Mouse (Mus musculus): ENCODE data around the gene Rin2. TPM values are rescaled to one million over a fixed set of nuclear protein-coding genes. Genes with fewer than 3 reads are reported as not detected.

Rin2 gene
- polyA plus RNA-seq, 1 experiment from 2014 or later = 16.9 TPM

GRCm38 (mm10) chr2:145737196-145737595, 62.2 kb downstream of the Rin2 start:
- H3K4me3 ChIP-seq (ENCODE audit: low read length) = no peak overlapping the region
- H3K4me1 ChIP-seq (ENCODE audit: control insufficient read depth, insufficient read depth, low read length) = no peaks in the 10 kb centered on the region
- no peak overlapping the region for H3K27ac ChIP-seq (ENCODE audit: low read length)
- ATAC-seq = peak; percentile 40; the same call in 1 of the 2 replicates
- H3K9me3 ChIP-seq (ENCODE audit: control insufficient read depth, low read length) = no peaks in the 10 kb centered on the region
- H3K9ac ChIP-seq (ENCODE audit: low read depth, low read length) = no peak overlapping the region
- no peak overlapping the region for H3K4me2 ChIP-seq (ENCODE audit: low read depth, low read length)
- WGBS = 46% methylated on average over 5 of the region's 5 CpGs
- no peaks in the 10 kb centered on the region for H3K36me3 ChIP-seq (ENCODE audit: control insufficient read depth, insufficient read depth, low read length)
- no peaks in the 10 kb centered on the region for H3K27me3 ChIP-seq (replicated peaks; ENCODE audit: control insufficient read depth, insufficient read depth, low read length)

DNA sequence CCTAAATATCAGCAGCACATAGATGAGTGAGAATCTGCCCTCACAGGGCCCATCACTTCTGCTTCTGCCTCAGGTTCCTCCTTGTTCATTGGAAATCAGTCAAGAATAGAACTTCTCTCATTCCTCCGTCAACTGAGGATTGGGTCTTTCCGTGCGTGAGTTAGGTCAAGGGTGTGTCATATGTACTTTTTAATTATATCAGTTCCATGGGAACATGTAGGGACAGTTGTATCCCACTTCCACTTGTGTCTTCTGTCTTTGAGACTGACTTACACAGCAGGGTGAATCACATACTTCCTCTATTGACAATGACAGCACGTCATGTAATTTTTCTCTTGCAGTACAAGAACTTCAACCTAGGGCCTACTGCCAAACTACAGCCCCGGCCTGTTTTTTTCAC, 65.7 kb downstream of the Rin2 start:
- no peak overlapping the region for H3K4me3 ChIP-seq (ENCODE audit: low read length)
- H3K27me3 ChIP-seq (replicated peaks; ENCODE audit: control insufficient read depth, insufficient read depth, low read length) = no peaks in the 10 kb centered on the region
- no peaks in the 10 kb centered on the region for H3K9me3 ChIP-seq (ENCODE audit: control insufficient read depth, low read length)
- no peak for ATAC-seq
- no peak overlapping the region for H3K4me2 ChIP-seq (ENCODE audit: low read depth, low read length)
- no peaks in the 10 kb centered on the region for H3K4me1 ChIP-seq (ENCODE audit: control insufficient read depth, insufficient read depth, low read length)
- no peaks in the 10 kb centered on the region for H3K36me3 ChIP-seq (ENCODE audit: control insufficient read depth, insufficient read depth, low read length)
- no peak overlapping the region for H3K27ac ChIP-seq (ENCODE audit: low read length)
- no peak overlapping the region for H3K9ac ChIP-seq (ENCODE audit: low read depth, low read length)
- 89% methylated on average over 5 of the region's 5 CpGs for WGBS

GRCm38 (mm10) chr2:145742795-145743710, 68.0 kb downstream of the Rin2 start:
- H3K4me3 ChIP-seq (ENCODE audit: low read length) = no peak overlapping the region
- no peak overlapping the region for H3K4me2 ChIP-seq (ENCODE audit: low read depth, low read length)
- no peaks in the 10 kb centered on the region for H3K36me3 ChIP-seq (ENCODE audit: control insufficient read depth, insufficient read depth, low read length)
- no peak for ATAC-seq
- H3K9me3 ChIP-seq (ENCODE audit: control insufficient read depth, low read length) = no peaks in the 10 kb centered on the region
- no peak overlapping the region for H3K27ac ChIP-seq (ENCODE audit: low read length)
- H3K27me3 ChIP-seq (replicated peaks; ENCODE audit: control insufficient read depth, insufficient read depth, low read length) = no peaks in the 10 kb centered on the region
- WGBS = 70% methylated on average over 13 of the region's 13 CpGs
- no peak overlapping the region for H3K9ac ChIP-seq (ENCODE audit: low read depth, low read length)
- no peaks in the 10 kb centered on the region for H3K4me1 ChIP-seq (ENCODE audit: control insufficient read depth, insufficient read depth, low read length)

DNA sequence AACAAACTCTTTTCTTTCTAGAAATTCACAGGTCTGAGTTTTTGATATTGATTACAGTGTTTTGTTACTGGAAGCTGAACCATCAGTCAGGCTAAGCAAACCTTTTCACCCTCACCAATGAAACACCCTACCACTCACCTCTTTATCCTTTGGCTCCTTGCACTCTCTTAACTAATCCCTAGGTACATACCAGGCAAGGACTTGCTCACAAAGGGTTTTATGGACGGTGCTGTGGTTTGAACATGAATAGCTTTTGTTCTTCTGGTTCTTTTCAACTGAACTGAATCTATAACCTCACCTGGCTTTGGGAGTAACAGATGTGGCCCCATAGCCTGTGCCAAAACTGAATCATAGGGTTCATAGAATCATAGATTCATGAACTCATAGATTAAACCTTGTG, 71.4 kb downstream of the Rin2 start:
- 50% methylated on average over 1 of the region's 1 CpGs for WGBS
- no peaks in the 10 kb centered on the region for H3K4me1 ChIP-seq (ENCODE audit: control insufficient read depth, insufficient read depth, low read length)
- no peak for ATAC-seq

DNA sequence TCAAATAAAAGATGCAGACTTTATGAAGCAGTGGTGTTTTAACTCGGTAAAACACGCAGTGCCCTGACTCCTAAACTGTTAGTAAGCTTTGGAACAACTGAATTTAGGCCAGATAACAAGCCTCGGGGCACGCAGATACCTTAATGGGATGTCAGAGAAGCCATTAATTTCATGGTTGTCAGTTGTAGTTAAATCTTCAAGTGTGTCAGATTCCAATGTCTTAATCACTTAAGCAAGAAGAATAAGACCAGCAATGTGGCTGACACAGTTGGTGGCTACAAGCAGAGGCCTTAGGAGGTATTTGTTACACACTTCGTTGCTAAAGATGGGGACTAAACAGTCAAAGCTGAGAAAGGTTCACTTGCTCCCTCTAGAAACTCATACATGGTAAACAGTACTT, 74.6 kb downstream of the Rin2 start:
- Histone ChIP-seq H3K4me1 (ENCODE audit: control insufficient read depth, insufficient read depth, low read length) (no peaks in the 10 kb centered on the region), H3K36me3 (ENCODE audit: control insufficient read depth, insufficient read depth, low read length) (no peaks in the 10 kb centered on the region), H3K9me3 (ENCODE audit: control insufficient read depth, low read length) (no peaks in the 10 kb centered on the region), H3K9ac (ENCODE audit: low read depth, low read length) (no peak overlapping the region), H3K4me3 (ENCODE audit: low read length) (no peak overlapping the region), H3K4me2 (ENCODE audit: low read depth, low read length) (no peak overlapping the region), H3K27ac (ENCODE audit: low read length) (no peak overlapping the region), H3K27me3 (replicated peaks; ENCODE audit: control insufficient read depth, insufficient read depth, low read length) (no peaks in the 10 kb centered on the region)
- 82% methylated on average over 5 of the region's 5 CpGs for WGBS
- no peak for ATAC-seq

More for the DNA sequence above, 71.4 kb downstream of the Rin2 start:
- Histone ChIP-seq H3K9me3 (ENCODE audit: control insufficient read depth, low read length) (no peaks in the 10 kb centered on the region), H3K9ac (ENCODE audit: low read depth, low read length) (no peak overlapping the region), H3K4me2 (ENCODE audit: low read depth, low read length) (no peak overlapping the region), H3K27ac (ENCODE audit: low read length) (no peak overlapping the region), H3K36me3 (ENCODE audit: control insufficient read depth, insufficient read depth, low read length) (no peaks in the 10 kb centered on the region), H3K27me3 (replicated peaks; ENCODE audit: control insufficient read depth, insufficient read depth, low read length) (no peaks in the 10 kb centered on the region), H3K4me3 (ENCODE audit: low read length) (no peak overlapping the region)

DNA sequence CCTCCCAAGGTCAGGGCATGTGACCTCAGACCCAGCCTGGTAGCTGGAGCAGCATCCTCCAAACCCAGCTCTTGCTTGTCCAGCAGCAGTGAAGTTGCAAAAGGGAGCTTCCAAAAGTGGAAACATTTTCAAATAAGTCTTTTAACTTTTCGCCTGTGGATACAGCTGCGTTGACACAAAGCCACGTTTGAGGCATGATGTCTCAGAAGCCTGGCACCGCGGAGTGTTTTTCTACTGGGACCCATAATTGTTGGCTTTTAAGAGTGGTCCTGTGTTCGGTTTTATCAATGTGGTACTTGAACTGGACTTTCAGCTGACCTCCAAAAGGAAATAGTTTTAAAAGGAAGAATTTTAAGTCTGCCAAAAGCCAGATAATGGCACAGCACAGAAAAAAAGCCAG, 77.6 kb downstream of the Rin2 start:
- H3K4me3 ChIP-seq (ENCODE audit: low read length) = no peak overlapping the region
- no peaks in the 10 kb centered on the region for H3K4me1 ChIP-seq (ENCODE audit: control insufficient read depth, insufficient read depth, low read length)
- no peaks in the 10 kb centered on the region for H3K36me3 ChIP-seq (ENCODE audit: control insufficient read depth, insufficient read depth, low read length)
- H3K4me2 ChIP-seq (ENCODE audit: low read depth, low read length) = no peak overlapping the region
- no peaks in the 10 kb centered on the region for H3K9me3 ChIP-seq (ENCODE audit: control insufficient read depth, low read length)
- no peaks in the 10 kb centered on the region for H3K27me3 ChIP-seq (replicated peaks; ENCODE audit: control insufficient read depth, insufficient read depth, low read length)
- H3K9ac ChIP-seq (ENCODE audit: low read depth, low read length) = no peak overlapping the region
- H3K27ac ChIP-seq (ENCODE audit: low read length) = no peak overlapping the region
- ATAC-seq = no peak
- WGBS = 78% methylated on average over 6 of the region's 6 CpGs

DNA sequence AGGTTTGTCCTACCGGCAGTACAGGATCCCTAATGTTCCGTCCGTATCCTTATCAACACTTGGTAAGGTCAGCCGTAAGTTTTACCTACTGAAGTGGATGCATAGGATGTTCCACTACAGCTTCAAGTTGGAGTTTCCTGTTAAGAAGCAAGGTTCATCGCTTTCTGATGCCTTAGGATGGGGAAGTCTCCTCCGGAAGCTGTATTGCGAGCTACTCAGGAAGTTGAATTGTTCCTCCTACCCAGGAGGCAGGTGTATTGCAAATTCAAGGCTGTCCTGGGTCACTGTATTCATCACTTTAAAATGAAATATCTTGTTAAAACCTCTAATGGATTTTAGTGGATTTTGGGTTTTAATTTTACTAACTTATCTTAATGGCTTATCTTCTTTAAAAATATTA, 79.0 kb downstream of the Rin2 start:
- no peak overlapping the region for H3K27ac ChIP-seq (ENCODE audit: low read length)
- H3K9ac ChIP-seq (ENCODE audit: low read depth, low read length) = no peak overlapping the region
- no peak for ATAC-seq
- 88% methylated on average over 7 of the region's 7 CpGs for WGBS
- H3K4me3 ChIP-seq (ENCODE audit: low read length) = no peak overlapping the region
- H3K9me3 ChIP-seq (ENCODE audit: control insufficient read depth, low read length) = no peaks in the 10 kb centered on the region
- H3K27me3 ChIP-seq (replicated peaks; ENCODE audit: control insufficient read depth, insufficient read depth, low read length) = no peaks in the 10 kb centered on the region
- H3K4me2 ChIP-seq (ENCODE audit: low read depth, low read length) = no peak overlapping the region
- H3K36me3 ChIP-seq (ENCODE audit: control insufficient read depth, insufficient read depth, low read length) = no peaks in the 10 kb centered on the region
- no peaks in the 10 kb centered on the region for H3K4me1 ChIP-seq (ENCODE audit: control insufficient read depth, insufficient read depth, low read length)

GRCm38 (mm10) chr2:145755864-145756822, 81.1 kb downstream of the Rin2 start:
- Histone ChIP-seq H3K9me3 (ENCODE audit: control insufficient read depth, low read length) (no peaks in the 10 kb centered on the region), H3K4me1 (ENCODE audit: control insufficient read depth, insufficient read depth, low read length) (no peaks in the 10 kb centered on the region), H3K4me2 (ENCODE audit: low read depth, low read length) (no peak overlapping the region), H3K27ac (ENCODE audit: low read length) (no peak overlapping the region), H3K36me3 (ENCODE audit: control insufficient read depth, insufficient read depth, low read length) (no peaks in the 10 kb centered on the region), H3K4me3 (ENCODE audit: low read length) (no peak overlapping the region), H3K27me3 (replicated peaks; ENCODE audit: control insufficient read depth, insufficient read depth, low read length) (no peaks in the 10 kb centered on the region), H3K9ac (ENCODE audit: low read depth, low read length) (no peak overlapping the region)
- WGBS = 78% methylated on average over 12 of the region's 12 CpGs
- ATAC-seq = no peak

- H3K27ac ChIP-seq (ENCODE audit: low read length) = no peak overlapping the region
- H3K27me3 ChIP-seq (replicated peaks; ENCODE audit: control insufficient read depth, insufficient read depth, low read length) = no peaks in the 10 kb centered on the region
- 59% methylated on average over 3 of the region's 3 CpGs for WGBS
- H3K4me3 ChIP-seq (ENCODE audit: low read length) = no peak overlapping the region
- no peaks in the 10 kb centered on the region for H3K9me3 ChIP-seq (ENCODE audit: control insufficient read depth, low read length)
- no peaks in the 10 kb centered on the region for H3K36me3 ChIP-seq (ENCODE audit: control insufficient read depth, insufficient read depth, low read length)
- H3K9ac ChIP-seq (ENCODE audit: low read depth, low read length) = no peak overlapping the region
- H3K4me2 ChIP-seq (ENCODE audit: low read depth, low read length) = no peak overlapping the region
- no peaks in the 10 kb centered on the region for H3K4me1 ChIP-seq (ENCODE audit: control insufficient read depth, insufficient read depth, low read length)
- ATAC-seq = no peak
Measured at GRCm38 (mm10) chr2:145760121-145760520, 85.1 kb downstream of the Rin2 start.

Measured in intestine, embryonic 16.5 days (tissue).